Mouse (Mus musculus) cortical plate, adult 2 months (tissue): ENCODE data around the gene Paqr9. TPM values are rescaled to one million over a fixed set of nuclear protein-coding genes. Genes with fewer than 3 reads are reported as not detected.

Source experiments
- H3K27ac ChIP-seq: fragments of 200-500 bp; 2 replicates; pipeline ENCODE4 v1.5.1; 2012; ENCODE audit warnings: low read length, control low read depth, inconsistent platforms; ENCODE audit not compliant: insufficient read depth
- H3K4me1 ChIP-seq: fragments of 200-500 bp; 2 replicates; pipeline ENCODE4 v1.6.1; 2011; ENCODE audit warnings: low read length; ENCODE audit not compliant: control insufficient read depth, insufficient read depth
- H3K4me3 ChIP-seq: fragments of 200-500 bp; 2 replicates; pipeline ENCODE4 v1.5.1; 2011; ENCODE audit warnings: mild to moderate bottlenecking, low read length, control low read depth; ENCODE audit not compliant: insufficient read depth
- CTCF ChIP-seq: fragments of 200-500 bp; IDR thresholded peaks from 2 replicates; pipeline ENCODE4 v1.5.1; 2011; ENCODE audit warnings: mild to moderate bottlenecking, control low read depth, low read length; ENCODE audit not compliant: insufficient read depth; ENCODE audit errors: extremely low read depth
- POLR2A ChIP-seq: fragments of 200-500 bp; IDR thresholded peaks from 2 replicates; pipeline ENCODE4 v1.6.1; 2011; ENCODE audit warnings: mild to moderate bottlenecking, low read length, control low read depth; ENCODE audit not compliant: insufficient read depth; ENCODE audit errors: extremely low read depth
- polyA plus RNA-seq: library from polyadenylated mRNA; depleted of rRNA; stranded (reverse); fragments of >200 nt; gene quantifications from 2 replicates; pipeline ENCODE4 v1.2.3, GENCODE M21; 2012

Paqr9 gene
- polyA plus RNA-seq, 1 experiment: 18.0 TPM

GRCm38 (mm10) chr9:95555233-95555740 lies 4.2 kb upstream of the Paqr9 start:
- no peak overlapping the region for H3K27ac ChIP-seq
- H3K4me1 ChIP-seq: 0 out of 2 replicates have a peak, but pooled peaks cover 2% of the 10 kb centered on the region
- TF ChIP-seq POLR2A (no peak), CTCF (no peak)
- H3K4me3 ChIP-seq: no peak overlapping the region

- Histone ChIP-seq H3K27ac (no peak overlapping the region), H3K4me1 (0 out of 2 replicates have a peak, but pooled peaks cover 2% of the 10 kb centered on the region), H3K4me3 (no peak overlapping the region)
- no peak for TF ChIP-seq CTCF
- TF ChIP-seq POLR2A: no peak
Measured at GRCm38 (mm10) chr9:95556067-95556512, 3.4 kb upstream of the Paqr9 start.

GRCm38 (mm10) chr9:95557722-95558121 lies 1.7 kb upstream of the Paqr9 start:
- TF ChIP-seq CTCF: no peak
- TF ChIP-seq POLR2A: no peak
- Histone ChIP-seq H3K4me3 (no peak overlapping the region), H3K27ac (no peak overlapping the region), H3K4me1 (peaks cover 4% of the 10 kb centered on the region; the same call in 1 of the 2 replicates)

- Histone ChIP-seq H3K4me3 (peak overlapping the region; percentile 51), H3K4me1 (peaks cover 4% of the 10 kb centered on the region; the same call in 1 of the 2 replicates), H3K27ac (peak overlapping the region; percentile 8)
- TF ChIP-seq CTCF: no peak
- TF ChIP-seq POLR2A: no peak
Measured at GRCm38 (mm10) chr9:95558726-95559058, 765 bp upstream of the Paqr9 start.

GRCm38 (mm10) chr9:95559936-95560735 lies 679 bp downstream of the Paqr9 start:
- TF ChIP-seq POLR2A (peak; percentile 37; the same call in 1 of the 2 replicates), CTCF (no peak)
- H3K27ac ChIP-seq: peak overlapping the region; percentile 49
- peak overlapping the region; percentile 51 for H3K4me3 ChIP-seq
- H3K4me1 ChIP-seq: peaks cover 4% of the 10 kb centered on the region; the same call in 1 of the 2 replicates

GRCm38 (mm10) chr9:95564047-95564446 lies 4.6 kb downstream of the Paqr9 start:
- Histone ChIP-seq H3K4me3 (no peak overlapping the region), H3K27ac (no peak overlapping the region), H3K4me1 (peaks cover 1% of the 10 kb centered on the region; the same call in 1 of the 2 replicates)
- TF ChIP-seq POLR2A (no peak), CTCF (no peak)

GRCm38 (mm10) chr9:95566394-95566793 lies 6.9 kb downstream of the Paqr9 start:
- TF ChIP-seq CTCF (no peak), POLR2A (no peak)
- no peak overlapping the region for H3K27ac ChIP-seq
- no peak overlapping the region for H3K4me3 ChIP-seq
- H3K4me1 ChIP-seq: peaks cover 1% of the 10 kb centered on the region; the same call in 1 of the 2 replicates

GRCm38 (mm10) chr9:95566931-95567330 lies 7.5 kb downstream of the Paqr9 start:
- Histone ChIP-seq H3K27ac (no peak overlapping the region), H3K4me1 (no peaks in the 10 kb centered on the region; the same call in 1 of the 2 replicates), H3K4me3 (no peak overlapping the region)
- TF ChIP-seq POLR2A (no peak), CTCF (no peak)

- no peaks in the 10 kb centered on the region; the same call in 1 of the 2 replicates for H3K4me1 ChIP-seq
- no peak overlapping the region for H3K4me3 ChIP-seq
- TF ChIP-seq POLR2A: no peak
- TF ChIP-seq CTCF: no peak
- H3K27ac ChIP-seq: no peak overlapping the region
Measured at GRCm38 (mm10) chr9:95569249-95569648, 9.8 kb downstream of the Paqr9 start.

- Histone ChIP-seq H3K27ac (no peak overlapping the region), H3K4me1 (peaks cover under 1% of the 10 kb centered on the region; the same call in 1 of the 2 replicates), H3K4me3 (no peak overlapping the region)
- no peak for TF ChIP-seq POLR2A
- no peak for TF ChIP-seq CTCF
Measured at GRCm38 (mm10) chr9:95569966-95570365, 10.5 kb downstream of the Paqr9 start.
